Mouse (Mus musculus): ENCODE measurements around the gene Mvb12b. TPM values are rescaled to one million over a fixed set of nuclear protein-coding genes. Genes with fewer than 3 reads are reported as not detected.

Gene Mvb12b
- polyA plus RNA-seq, 1 experiment from 2014 or later, result 16.9 TPM

- Histone ChIP-seq H3K27ac (replicated peaks; ENCODE audit: low read depth, low read length) (peak overlapping the region; percentile 70), H3K4me3 (ENCODE audit: low read depth, low read length) (no peak overlapping the region), H3K9me3 (ENCODE audit: control insufficient read depth, low read length) (peaks cover 30% of the 10 kb centered on the region), H3K36me3 (ENCODE audit: control insufficient read depth, insufficient read depth, low read length) (peaks cover 25% of the 10 kb centered on the region), H3K9ac (ENCODE audit: low read length) (no peak overlapping the region), H3K4me1 (ENCODE audit: control insufficient read depth, insufficient read depth, low read length) (peaks cover 30% of the 10 kb centered on the region), H3K27me3 (ENCODE audit: control insufficient read depth, insufficient read depth, low read length) (no peaks in the 10 kb centered on the region), H3K4me2 (ENCODE audit: low read depth, severe bottlenecking) (no peak overlapping the region)
- DNase-seq (ENCODE audit: low spot score), result no peak
- 81% methylated on average over 2 of the region's 2 CpGs for WGBS
- ATAC-seq (ENCODE audit: insufficient number of reproducible peaks, low FRiP score, low TSS enrichment, low read depth), result no peak
These were observed 112.9 kb downstream of the Mvb12b start for GRCm38 (mm10) chr2:33774884-33775283.

- H3K9ac ChIP-seq (ENCODE audit: low read length), result no peak overlapping the region
- peaks cover 30% of the 10 kb centered on the region for H3K4me1 ChIP-seq (ENCODE audit: control insufficient read depth, insufficient read depth, low read length)
- no peak overlapping the region for H3K4me3 ChIP-seq (ENCODE audit: low read depth, low read length)
- no peak for DNase-seq (ENCODE audit: low spot score)
- H3K27ac ChIP-seq (replicated peaks; ENCODE audit: low read depth, low read length), result peak overlapping the region; percentile 70
- no peaks in the 10 kb centered on the region for H3K27me3 ChIP-seq (ENCODE audit: control insufficient read depth, insufficient read depth, low read length)
- peaks cover 22% of the 10 kb centered on the region for H3K9me3 ChIP-seq (ENCODE audit: control insufficient read depth, low read length)
- ATAC-seq (ENCODE audit: insufficient number of reproducible peaks, low FRiP score, low TSS enrichment, low read depth), result no peak
- 26% methylated on average over 4 of the region's 4 CpGs for WGBS
- H3K4me2 ChIP-seq (ENCODE audit: low read depth, severe bottlenecking), result no peak overlapping the region
- peaks cover 21% of the 10 kb centered on the region for H3K36me3 ChIP-seq (ENCODE audit: control insufficient read depth, insufficient read depth, low read length)
These were observed 113.6 kb downstream of the Mvb12b start for GRCm38 (mm10) chr2:33774106-33774505.

GRCm38 (mm10) chr2:33772439-33772838, 115.3 kb downstream of the Mvb12b start:
- Histone ChIP-seq H3K4me1 (ENCODE audit: control insufficient read depth, insufficient read depth, low read length) (peaks cover 30% of the 10 kb centered on the region), H3K4me2 (ENCODE audit: low read depth, severe bottlenecking) (no peak overlapping the region), H3K36me3 (ENCODE audit: control insufficient read depth, insufficient read depth, low read length) (peaks cover 9% of the 10 kb centered on the region), H3K4me3 (ENCODE audit: low read depth, low read length) (no peak overlapping the region), H3K9me3 (ENCODE audit: control insufficient read depth, low read length) (peaks cover 6% of the 10 kb centered on the region), H3K27ac (replicated peaks; ENCODE audit: low read depth, low read length) (no peak overlapping the region; the same call in 1 of the 2 replicates), H3K9ac (ENCODE audit: low read length) (no peak overlapping the region), H3K27me3 (ENCODE audit: control insufficient read depth, insufficient read depth, low read length) (no peaks in the 10 kb centered on the region)
- peak; percentile 47 for DNase-seq (ENCODE audit: low spot score)
- 33% methylated on average over 9 of the region's 9 CpGs for WGBS
- no peak for ATAC-seq (ENCODE audit: insufficient number of reproducible peaks, low FRiP score, low TSS enrichment, low read depth)

- H3K4me2 ChIP-seq (ENCODE audit: low read depth, severe bottlenecking), result no peak overlapping the region
- H3K4me1 ChIP-seq (ENCODE audit: control insufficient read depth, insufficient read depth, low read length), result peaks cover 30% of the 10 kb centered on the region
- no peaks in the 10 kb centered on the region for H3K27me3 ChIP-seq (ENCODE audit: control insufficient read depth, insufficient read depth, low read length)
- ATAC-seq (ENCODE audit: insufficient number of reproducible peaks, low FRiP score, low TSS enrichment, low read depth), result no peak
- no peaks in the 10 kb centered on the region for H3K9me3 ChIP-seq (ENCODE audit: control insufficient read depth, low read length)
- H3K4me3 ChIP-seq (ENCODE audit: low read depth, low read length), result no peak overlapping the region
- 0 out of 2 replicates have a peak, but pooled peaks cover 2% of the 10 kb centered on the region for H3K36me3 ChIP-seq (ENCODE audit: control insufficient read depth, insufficient read depth, low read length)
- H3K9ac ChIP-seq (ENCODE audit: low read length), result no peak overlapping the region
- no peak for DNase-seq (ENCODE audit: low spot score)
- no peak overlapping the region for H3K27ac ChIP-seq (replicated peaks; ENCODE audit: low read depth, low read length)
- 88% methylated on average over 10 of the region's 10 CpGs for WGBS
These were observed 116.4 kb downstream of the Mvb12b start for GRCm38 (mm10) chr2:33771388-33771787.

GRCm38 (mm10) chr2:33770526-33771130, 117.1 kb downstream of the Mvb12b start:
- peaks cover 30% of the 10 kb centered on the region for H3K4me1 ChIP-seq (ENCODE audit: control insufficient read depth, insufficient read depth, low read length)
- 85% methylated on average over 4 of the region's 4 CpGs for WGBS
- no peak overlapping the region for H3K4me2 ChIP-seq (ENCODE audit: low read depth, severe bottlenecking)

GRCm38 (mm10) chr2:33764476-33764875, 123.3 kb downstream of the Mvb12b start:
- H3K4me1 ChIP-seq (ENCODE audit: control insufficient read depth, insufficient read depth, low read length), result no peaks in the 10 kb centered on the region; the same call in 1 of the 2 replicates
- H3K36me3 ChIP-seq (ENCODE audit: control insufficient read depth, insufficient read depth, low read length), result no peaks in the 10 kb centered on the region
- no peak for DNase-seq (ENCODE audit: low spot score)
- H3K4me2 ChIP-seq (ENCODE audit: low read depth, severe bottlenecking), result no peak overlapping the region
- H3K9me3 ChIP-seq (ENCODE audit: control insufficient read depth, low read length), result no peaks in the 10 kb centered on the region
- no peak overlapping the region for H3K27ac ChIP-seq (replicated peaks; ENCODE audit: low read depth, low read length)
- H3K9ac ChIP-seq (ENCODE audit: low read length), result no peak overlapping the region
- 48% methylated on average over 7 of the region's 8 CpGs for WGBS
- H3K4me3 ChIP-seq (ENCODE audit: low read depth, low read length), result no peak overlapping the region
- ATAC-seq (ENCODE audit: insufficient number of reproducible peaks, low FRiP score, low TSS enrichment, low read depth), result no peak
- no peaks in the 10 kb centered on the region for H3K27me3 ChIP-seq (ENCODE audit: control insufficient read depth, insufficient read depth, low read length)

More at GRCm38 (mm10) chr2:33770526-33771130, 117.1 kb downstream of the Mvb12b start:
- Histone ChIP-seq H3K27ac (replicated peaks; ENCODE audit: low read depth, low read length) (no peak overlapping the region), H3K9ac (ENCODE audit: low read length) (no peak overlapping the region), H3K9me3 (ENCODE audit: control insufficient read depth, low read length) (no peaks in the 10 kb centered on the region), H3K4me3 (ENCODE audit: low read depth, low read length) (no peak overlapping the region), H3K36me3 (ENCODE audit: control insufficient read depth, insufficient read depth, low read length) (no peaks in the 10 kb centered on the region), H3K27me3 (ENCODE audit: control insufficient read depth, insufficient read depth, low read length) (no peaks in the 10 kb centered on the region)
- DNase-seq (ENCODE audit: low spot score), result no peak
- ATAC-seq (ENCODE audit: insufficient number of reproducible peaks, low FRiP score, low TSS enrichment, low read depth), result no peak

- Histone ChIP-seq H3K4me3 (ENCODE audit: low read depth, low read length) (no peak overlapping the region), H3K27ac (replicated peaks; ENCODE audit: low read depth, low read length) (no peak overlapping the region), H3K9me3 (ENCODE audit: control insufficient read depth, low read length) (no peaks in the 10 kb centered on the region), H3K27me3 (ENCODE audit: control insufficient read depth, insufficient read depth, low read length) (no peaks in the 10 kb centered on the region), H3K9ac (ENCODE audit: low read length) (no peak overlapping the region), H3K36me3 (ENCODE audit: control insufficient read depth, insufficient read depth, low read length) (no peaks in the 10 kb centered on the region), H3K4me1 (ENCODE audit: control insufficient read depth, insufficient read depth, low read length) (no peaks in the 10 kb centered on the region; the same call in 1 of the 2 replicates), H3K4me2 (ENCODE audit: low read depth, severe bottlenecking) (no peak overlapping the region)
- ATAC-seq (ENCODE audit: insufficient number of reproducible peaks, low FRiP score, low TSS enrichment, low read depth) (no peak), DNase-seq (ENCODE audit: low spot score) (no peak)
- WGBS, result 58% methylated on average over 6 of the region's 6 CpGs
These were observed 125.5 kb downstream of the Mvb12b start for GRCm38 (mm10) chr2:33762210-33762609.

- 88% methylated on average over 13 of the region's 13 CpGs for WGBS
- Histone ChIP-seq H3K4me2 (ENCODE audit: low read depth, severe bottlenecking) (no peak overlapping the region), H3K27me3 (ENCODE audit: control insufficient read depth, insufficient read depth, low read length) (no peaks in the 10 kb centered on the region), H3K9ac (ENCODE audit: low read length) (no peak overlapping the region), H3K27ac (replicated peaks; ENCODE audit: low read depth, low read length) (no peak overlapping the region), H3K4me3 (ENCODE audit: low read depth, low read length) (no peak overlapping the region), H3K36me3 (ENCODE audit: control insufficient read depth, insufficient read depth, low read length) (no peaks in the 10 kb centered on the region), H3K9me3 (ENCODE audit: control insufficient read depth, low read length) (no peaks in the 10 kb centered on the region), H3K4me1 (ENCODE audit: control insufficient read depth, insufficient read depth, low read length) (peaks cover 7% of the 10 kb centered on the region)
- ATAC-seq (ENCODE audit: insufficient number of reproducible peaks, low FRiP score, low TSS enrichment, low read depth), result no peak
- DNase-seq (ENCODE audit: low spot score), result no peak
These were observed 127.2 kb downstream of the Mvb12b start for GRCm38 (mm10) chr2:33760571-33760991.

GRCm38 (mm10) chr2:33759447-33759846, 128.3 kb downstream of the Mvb12b start:
- Histone ChIP-seq H3K4me1 (ENCODE audit: control insufficient read depth, insufficient read depth, low read length) (peaks cover 18% of the 10 kb centered on the region), H3K9me3 (ENCODE audit: control insufficient read depth, low read length) (no peaks in the 10 kb centered on the region), H3K36me3 (ENCODE audit: control insufficient read depth, insufficient read depth, low read length) (no peaks in the 10 kb centered on the region), H3K4me2 (ENCODE audit: low read depth, severe bottlenecking) (no peak overlapping the region), H3K27ac (replicated peaks; ENCODE audit: low read depth, low read length) (no peak overlapping the region), H3K27me3 (ENCODE audit: control insufficient read depth, insufficient read depth, low read length) (no peaks in the 10 kb centered on the region), H3K4me3 (ENCODE audit: low read depth, low read length) (no peak overlapping the region), H3K9ac (ENCODE audit: low read length) (no peak overlapping the region)
- no peak for DNase-seq (ENCODE audit: low spot score)
- no peak for ATAC-seq (ENCODE audit: insufficient number of reproducible peaks, low FRiP score, low TSS enrichment, low read depth)
- 59% methylated on average over 10 of the region's 10 CpGs for WGBS

Data from limb, embryonic 11.5 days (tissue).